15 mouse cellular contexts compared by ENCODE assay signal in the genomic region with DNA sequence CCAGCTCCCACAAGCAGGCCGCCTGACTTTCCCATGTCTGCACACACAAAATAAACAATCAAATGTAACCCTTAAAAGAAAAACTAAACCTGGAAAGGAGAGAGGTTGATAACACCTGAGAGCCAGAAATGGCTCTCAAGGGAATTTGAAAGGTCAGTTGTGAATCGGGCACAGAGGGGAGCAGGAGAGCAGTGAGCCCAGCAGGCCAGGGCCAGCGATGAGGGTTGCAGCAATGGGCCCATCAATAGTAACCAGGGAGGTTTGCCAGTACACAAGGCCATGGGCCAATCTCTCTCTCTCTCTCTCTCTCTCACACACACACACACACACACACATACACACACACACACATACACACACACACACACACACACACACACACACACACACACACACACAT. TPM values are rescaled to one million over a fixed set of nuclear protein-coding genes. Genes with fewer than 3 reads are reported as not detected.
DNase-seq lines count a peak whose midpoint lies in the region; ATAC-seq and TF ChIP-seq lines count a peak whose summit lies in the region.
"Had no signal": no experiment of that assay in that cellular context is flagged by ENCODE, and none has a peak within 500 bp of the region (broad histone marks: within the 10 kb centered on the region; RNA-seq: fewer than 3 reads in every experiment).

No protein-coding gene starts in this region.

- H3K4me3 ChIP-seq in heart, embryonic 10.5 days: no peak overlapping the region
- H3K4me3 ChIP-seq in left cerebral cortex, adult 2 months: no peak overlapping the region
- no peak overlapping the region for H3K4me3 ChIP-seq in midbrain, embryonic 12.5 days
- no peak overlapping the region for H3K4me3 ChIP-seq in midbrain, embryonic 15.5 days
- H3K4me3 ChIP-seq in stomach, postnatal 0 days (ENCODE audit: low read depth, low read length): no peak overlapping the region
- H3K4me3 ChIP-seq: embryonic facial prominence, embryonic 12.5 days; heart, embryonic 15.5 days had no signal

- WGBS in heart, embryonic 10.5 days: 84% methylated on average over 3 of the region's 3 CpGs
- 79% methylated on average over 3 of the region's 3 CpGs for WGBS in midbrain, embryonic 12.5 days
- 77% methylated on average over 3 of the region's 3 CpGs for WGBS in midbrain, embryonic 15.5 days
- WGBS in stomach, postnatal 0 days: 58% methylated on average over 3 of the region's 3 CpGs

- no peaks in the 10 kb centered on the region for H3K9me3 ChIP-seq in heart, embryonic 10.5 days
- H3K9me3 ChIP-seq in midbrain, embryonic 12.5 days: no peaks in the 10 kb centered on the region
- no peaks in the 10 kb centered on the region for H3K9me3 ChIP-seq in midbrain, embryonic 15.5 days
- H3K9me3 ChIP-seq in stomach, postnatal 0 days (ENCODE audit: control insufficient read depth, low read length): no peaks in the 10 kb centered on the region
- H3K9me3 ChIP-seq: embryonic facial prominence, embryonic 12.5 days; heart, embryonic 15.5 days had no signal

- H3K27ac ChIP-seq in heart, embryonic 10.5 days: peak overlapping the region; percentile 67
- peak overlapping the region; percentile 42 for H3K27ac ChIP-seq in left cerebral cortex, adult 2 months
- 0 out of 2 replicates have a peak overlapping the region, but pooled peaks have one; percentile 17 for H3K27ac ChIP-seq in midbrain, embryonic 12.5 days (replicated peaks)
- no peak overlapping the region for H3K27ac ChIP-seq in midbrain, embryonic 15.5 days
- H3K27ac ChIP-seq in stomach, postnatal 0 days (replicated peaks): peak overlapping the region; percentile 56
- H3K27ac ChIP-seq: heart, embryonic 15.5 days; hindbrain, postnatal 0 days; liver, embryonic 14.5 days had no signal

- H3K27me3 ChIP-seq in heart, embryonic 10.5 days (ENCODE audit: insufficient read depth, poor library complexity, severe bottlenecking): no peaks in the 10 kb centered on the region
- no peaks in the 10 kb centered on the region for H3K27me3 ChIP-seq in midbrain, embryonic 12.5 days
- no peaks in the 10 kb centered on the region for H3K27me3 ChIP-seq in midbrain, embryonic 15.5 days (replicated peaks)
- H3K27me3 ChIP-seq in stomach, postnatal 0 days (ENCODE audit: control insufficient read depth, insufficient read depth, low read length): no peaks in the 10 kb centered on the region
- H3K27me3 ChIP-seq: embryonic facial prominence, embryonic 12.5 days; heart, embryonic 15.5 days had no signal

- ATAC-seq in midbrain, embryonic 12.5 days (ENCODE audit: low FRiP score, low read depth): no peak
- no peak for ATAC-seq in midbrain, embryonic 15.5 days (replicated peaks)
- ATAC-seq in stomach, postnatal 0 days (ENCODE audit: low FRiP score, low TSS enrichment): no peak
- ATAC-seq: hindbrain, postnatal 0 days had no signal

- H3K4me2 ChIP-seq in midbrain, embryonic 12.5 days (replicated peaks): no peak overlapping the region
- H3K4me2 ChIP-seq in midbrain, embryonic 15.5 days: no peak overlapping the region
- H3K4me2 ChIP-seq in stomach, postnatal 0 days (replicated peaks; ENCODE audit: low read depth): no peak overlapping the region
- H3K4me2 ChIP-seq: embryonic facial prominence, embryonic 12.5 days; heart, embryonic 15.5 days had no signal

- no peak for TF ChIP-seq EP300 in stomach, postnatal 0 days (optimal IDR thresholded peaks at IDR 0.05)

- H3K36me3 ChIP-seq in heart, embryonic 10.5 days: peaks cover 52% of the 10 kb centered on the region
- peaks cover 15% of the 10 kb centered on the region; the same call in 1 of the 2 replicates for H3K36me3 ChIP-seq in midbrain, embryonic 12.5 days
- H3K36me3 ChIP-seq in midbrain, embryonic 15.5 days (replicated peaks): no peaks in the 10 kb centered on the region
- no peaks in the 10 kb centered on the region for H3K36me3 ChIP-seq in stomach, postnatal 0 days (ENCODE audit: control insufficient read depth, insufficient read depth, low read length)
- H3K36me3 ChIP-seq: heart, embryonic 15.5 days had no signal

- intact Hi-C loops in left cerebral cortex, adult 2 months (cut with DNase I): no loop called here
- intact Hi-C loops in left cerebral cortex, postnatal 25 days (cut with DNase I): no loop called here

- no peak for TF ChIP-seq CTCF in left cerebral cortex, adult 2 months (IDR thresholded peaks at IDR 0.05)
- no peak for TF ChIP-seq CTCF in stomach, postnatal 0 days (IDR thresholded peaks at IDR 0.05; ENCODE audit: low read depth)

- no peak overlapping the region for H3K9ac ChIP-seq in midbrain, embryonic 12.5 days (replicated peaks)
- no peak overlapping the region for H3K9ac ChIP-seq in midbrain, embryonic 15.5 days
- H3K9ac ChIP-seq in stomach, postnatal 0 days (ENCODE audit: low read length): no peak overlapping the region
- H3K9ac ChIP-seq: embryonic facial prominence, embryonic 12.5 days; heart, embryonic 15.5 days; liver, embryonic 14.5 days had no signal

- peaks cover 77% of the 10 kb centered on the region for H3K4me1 ChIP-seq in heart, embryonic 10.5 days
- peaks cover 65% of the 10 kb centered on the region for H3K4me1 ChIP-seq in midbrain, embryonic 12.5 days
- peaks cover 69% of the 10 kb centered on the region for H3K4me1 ChIP-seq in midbrain, embryonic 15.5 days
- H3K4me1 ChIP-seq in stomach, postnatal 0 days (replicated peaks; ENCODE audit: control insufficient read depth, insufficient read depth): peaks cover 16% of the 10 kb centered on the region

- no peak for DNase-seq in heart, embryonic 10.5 days (ENCODE audit: low spot score)
- no peak for DNase-seq in heart, postnatal 4 days
- DNase-seq in left cerebral cortex, adult 2 months (ENCODE audit: extremely low spot score in 1 of 2, low spot score in 2 of 2): no peak
- no peak for DNase-seq in left cerebral cortex, postnatal 25 days (ENCODE audit: low spot score in 2 of 2)
- DNase-seq in stomach, postnatal 0 days (ENCODE audit: low spot score): no peak
- DNase-seq: cerebellum, postnatal 14 days; gastrocnemius, postnatal 25 days; spleen, adult 18-20 months; thymus, postnatal 25 days had no signal

RNA-seq across cellular contexts. Expression of a gene that starts 34.0 kb away (rescaled TPM):
- 57.1 and 58.5 TPM in 2 replicates for polyA plus RNA-seq in heart, embryonic 10.5 days (2016; fragmentation: Nextera tagmentation; extraction: Ambion mirVana)
- 10 to 100 TPM; 49.5 to 50.4 TPM for total RNA-seq in heart, postnatal 4 days (2021)
- total RNA-seq in left cerebral cortex, adult 2 months (2021): 100 to 1,000 TPM; 182 to 188 TPM
- 100 to 1,000 TPM; 160 to 162 TPM for total RNA-seq in left cerebral cortex, postnatal 25 days (2021)
- polyA plus RNA-seq in midbrain, embryonic 12.5 days (2016; fragmentation: Nextera tagmentation; extraction: Ambion mirVana): 70.6 and 71.2 TPM in 2 replicates
- 89.8 and 93.3 TPM in 2 replicates for polyA plus RNA-seq in midbrain, embryonic 15.5 days (2015; fragmentation: Nextera tagmentation; extraction: Ambion mirVana)
- polyA plus RNA-seq in stomach, postnatal 0 days (2015; fragmentation: Nextera tagmentation; extraction: Ambion mirVana): 24.3 and 29.7 TPM in 2 replicates
